Mouse (Mus musculus): ENCODE results near the gene Timm10b. TPM values are rescaled to one million over a fixed set of nuclear protein-coding genes. Genes with fewer than 3 reads are reported as not detected.

Timm10b gene
- total and polyA plus RNA-seq, 3 experiments, result 70.8 to 92.9 (median 78.5) TPM

DNA sequence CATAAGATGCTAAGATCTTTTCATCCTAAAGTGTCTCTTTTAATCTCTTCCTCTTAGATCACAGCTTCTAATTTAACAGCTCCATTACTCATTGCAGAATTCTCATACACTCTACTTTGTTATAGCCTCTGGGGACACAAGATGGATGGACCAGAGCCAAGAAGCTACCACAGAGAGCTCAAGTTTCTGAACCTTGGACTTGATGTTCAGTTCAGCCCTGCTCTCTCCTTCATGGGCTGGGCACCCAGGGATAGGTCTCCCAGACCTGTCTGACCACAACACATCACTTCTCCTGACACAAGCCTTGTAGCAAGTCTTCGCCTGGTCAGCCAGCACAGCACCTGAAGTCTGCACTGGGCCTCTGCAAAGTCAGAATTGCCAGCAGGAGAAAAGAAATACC is 25.5 kb upstream of the Timm10b start:
- no peaks in the 10 kb centered on the region for H3K79me2 ChIP-seq (replicated peaks; ENCODE audit: control insufficient read depth, insufficient read depth, low read length)
- DNase-seq, result no peak
- WGBS, result 91% methylated on average over 1 of the region's 1 CpGs
- H3K4me1 ChIP-seq (ENCODE audit: control insufficient read depth, insufficient read depth, low read length), result peaks cover 3% of the 10 kb centered on the region
- intact Hi-C loops (cut with DNase I), result no loop called here
- H3K27ac ChIP-seq, result no peak overlapping the region
- H3K36me3 ChIP-seq (ENCODE audit: control insufficient read depth, insufficient read depth, low read length), result peaks cover 5% of the 10 kb centered on the region
- TF ChIP-seq EP300 (IDR thresholded peaks at IDR 0.05; ENCODE audit: insufficient read depth, low read depth, low read length), result no peak
- no peak for TF ChIP-seq POLR2A (IDR thresholded peaks at IDR 0.05; ENCODE audit: insufficient read depth, low read depth, low read length)
- no peak for TF ChIP-seq CTCF (IDR thresholded peaks at IDR 0.05)
- no peaks in the 10 kb centered on the region for H3K27me3 ChIP-seq (ENCODE audit: control insufficient read depth, insufficient read depth, low read length)
- no peak overlapping the region for H3K9ac ChIP-seq (ENCODE audit: low read depth, low read length)
- H3K4me3 ChIP-seq, result no peak overlapping the region

GRCm38 (mm10) chr7:105615720-105616119 is 24.1 kb upstream of the Timm10b start:
- TF ChIP-seq EP300 (IDR thresholded peaks at IDR 0.05; ENCODE audit: insufficient read depth, low read depth, low read length), result no peak
- TF ChIP-seq CTCF (IDR thresholded peaks at IDR 0.05), result no peak

DNA sequence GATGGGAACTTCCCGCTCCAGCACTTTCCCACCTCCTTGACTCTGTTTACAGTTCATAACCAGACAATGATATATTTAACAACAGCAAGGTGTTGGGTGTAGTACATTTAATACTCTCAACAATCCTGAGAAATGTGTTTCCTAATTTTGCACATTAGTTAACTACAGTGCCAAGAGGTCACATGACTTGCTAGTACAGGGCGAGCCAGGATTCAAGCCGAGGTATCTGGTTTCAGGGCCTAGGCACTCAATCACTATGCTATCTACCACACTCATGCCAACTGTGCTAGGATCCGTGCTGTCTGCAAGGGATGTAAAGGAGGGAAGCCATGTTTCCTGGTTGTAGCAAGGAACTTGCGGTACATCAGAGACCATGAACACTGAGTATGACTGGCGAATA is 23.3 kb upstream of the Timm10b start:
- Histone ChIP-seq H3K27me3 (ENCODE audit: control insufficient read depth, insufficient read depth, low read length) (no peaks in the 10 kb centered on the region), H3K4me1 (ENCODE audit: control insufficient read depth, insufficient read depth, low read length) (peaks cover 3% of the 10 kb centered on the region), H3K79me2 (replicated peaks; ENCODE audit: control insufficient read depth, insufficient read depth, low read length) (no peaks in the 10 kb centered on the region), H3K36me3 (ENCODE audit: control insufficient read depth, insufficient read depth, low read length) (peaks cover 5% of the 10 kb centered on the region), H3K27ac (no peak overlapping the region), H3K4me3 (no peak overlapping the region), H3K9ac (ENCODE audit: low read depth, low read length) (no peak overlapping the region)
- DNase-seq, result no peak
- TF ChIP-seq EP300 (IDR thresholded peaks at IDR 0.05; ENCODE audit: insufficient read depth, low read depth, low read length) (no peak), POLR2A (IDR thresholded peaks at IDR 0.05; ENCODE audit: insufficient read depth, low read depth, low read length) (no peak), CTCF (IDR thresholded peaks at IDR 0.05) (no peak)
- intact Hi-C loops (cut with DNase I), result no loop called here
- WGBS, result 54% methylated on average over 6 of the region's 6 CpGs

More at GRCm38 (mm10) chr7:105615720-105616119, 24.1 kb upstream of the Timm10b start:
- H3K36me3 ChIP-seq (ENCODE audit: control insufficient read depth, insufficient read depth, low read length), result peaks cover 5% of the 10 kb centered on the region
- WGBS, result 31% methylated on average over 1 of the region's 1 CpGs
- no peak overlapping the region for H3K9ac ChIP-seq (ENCODE audit: low read depth, low read length)
- H3K79me2 ChIP-seq (replicated peaks; ENCODE audit: control insufficient read depth, insufficient read depth, low read length), result no peaks in the 10 kb centered on the region
- DNase-seq, result no peak
- intact Hi-C loops (cut with DNase I), result no loop called here
- no peak overlapping the region for H3K4me3 ChIP-seq
- peaks cover 3% of the 10 kb centered on the region for H3K4me1 ChIP-seq (ENCODE audit: control insufficient read depth, insufficient read depth, low read length)
- H3K27me3 ChIP-seq (ENCODE audit: control insufficient read depth, insufficient read depth, low read length), result no peaks in the 10 kb centered on the region
- no peak overlapping the region for H3K27ac ChIP-seq

DNA sequence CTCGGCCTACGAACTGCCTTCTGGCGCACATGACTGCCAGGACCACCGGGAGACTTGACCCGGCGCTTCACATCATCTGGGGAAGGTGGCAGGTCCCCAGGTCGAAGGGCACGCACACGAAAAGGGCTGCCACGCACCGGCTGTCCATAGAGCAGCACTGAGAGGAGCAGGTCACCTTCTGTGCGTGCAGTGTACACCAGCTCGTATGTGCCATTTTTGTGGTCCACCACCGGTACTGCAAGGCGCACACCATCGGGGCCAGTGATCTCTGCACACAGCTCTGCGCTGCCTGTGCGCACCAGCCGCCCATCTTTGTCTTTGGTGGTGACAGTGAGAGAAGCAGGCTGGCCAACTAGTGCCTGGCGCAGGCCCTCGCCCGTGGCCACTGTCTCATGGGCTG is 22.0 kb upstream of the Timm10b start:
- TF ChIP-seq POLR2A (IDR thresholded peaks at IDR 0.05; ENCODE audit: insufficient read depth, low read depth, low read length), result no peak
- no peak for TF ChIP-seq CTCF (IDR thresholded peaks at IDR 0.05)
- TF ChIP-seq EP300 (IDR thresholded peaks at IDR 0.05; ENCODE audit: insufficient read depth, low read depth, low read length), result no peak
- Histone ChIP-seq H3K9ac (ENCODE audit: low read depth, low read length) (no peak overlapping the region), H3K27ac (no peak overlapping the region), H3K4me3 (no peak overlapping the region), H3K36me3 (ENCODE audit: control insufficient read depth, insufficient read depth, low read length) (peaks cover 5% of the 10 kb centered on the region), H3K27me3 (ENCODE audit: control insufficient read depth, insufficient read depth, low read length) (no peaks in the 10 kb centered on the region), H3K4me1 (ENCODE audit: control insufficient read depth, insufficient read depth, low read length) (peaks cover 3% of the 10 kb centered on the region), H3K79me2 (replicated peaks; ENCODE audit: control insufficient read depth, insufficient read depth, low read length) (no peaks in the 10 kb centered on the region)
- intact Hi-C loops (cut with DNase I), result no loop called here
- DNase-seq, result no peak
- 96% methylated on average over 22 of the region's 22 CpGs for WGBS

DNA sequence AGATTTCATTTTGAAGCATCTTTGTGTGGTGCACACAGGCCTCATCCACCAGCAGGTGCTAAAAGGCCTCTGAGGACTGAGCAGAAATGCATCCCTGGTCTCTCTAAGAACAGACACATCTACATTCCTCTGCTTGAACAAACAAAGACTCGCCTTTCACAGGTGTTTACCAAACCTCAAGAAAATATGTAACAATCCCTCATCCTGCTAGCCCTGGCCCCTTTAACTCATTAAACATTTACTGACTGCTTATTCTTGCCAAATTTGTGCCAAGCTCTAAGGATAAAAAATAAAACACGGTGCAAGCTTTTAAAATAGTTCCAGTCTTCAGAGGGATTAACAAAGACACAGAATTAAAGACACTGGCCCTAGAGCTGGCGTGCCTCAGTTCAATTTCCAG is 20.2 kb upstream of the Timm10b start:
- no peak overlapping the region for H3K9ac ChIP-seq (ENCODE audit: low read depth, low read length)
- no peaks in the 10 kb centered on the region for H3K27me3 ChIP-seq (ENCODE audit: control insufficient read depth, insufficient read depth, low read length)
- TF ChIP-seq CTCF (IDR thresholded peaks at IDR 0.05) (no peak), POLR2A (IDR thresholded peaks at IDR 0.05; ENCODE audit: insufficient read depth, low read depth, low read length) (no peak)
- H3K36me3 ChIP-seq (ENCODE audit: control insufficient read depth, insufficient read depth, low read length), result peaks cover 5% of the 10 kb centered on the region
- no peak overlapping the region for H3K4me3 ChIP-seq
- H3K79me2 ChIP-seq (replicated peaks; ENCODE audit: control insufficient read depth, insufficient read depth, low read length), result no peaks in the 10 kb centered on the region
- peaks cover 3% of the 10 kb centered on the region for H3K4me1 ChIP-seq (ENCODE audit: control insufficient read depth, insufficient read depth, low read length)
- intact Hi-C loops (cut with DNase I), result no loop called here
- DNase-seq, result no peak
- no peak overlapping the region for H3K27ac ChIP-seq
- WGBS, result 91% methylated on average over 3 of the region's 3 CpGs

DNA sequence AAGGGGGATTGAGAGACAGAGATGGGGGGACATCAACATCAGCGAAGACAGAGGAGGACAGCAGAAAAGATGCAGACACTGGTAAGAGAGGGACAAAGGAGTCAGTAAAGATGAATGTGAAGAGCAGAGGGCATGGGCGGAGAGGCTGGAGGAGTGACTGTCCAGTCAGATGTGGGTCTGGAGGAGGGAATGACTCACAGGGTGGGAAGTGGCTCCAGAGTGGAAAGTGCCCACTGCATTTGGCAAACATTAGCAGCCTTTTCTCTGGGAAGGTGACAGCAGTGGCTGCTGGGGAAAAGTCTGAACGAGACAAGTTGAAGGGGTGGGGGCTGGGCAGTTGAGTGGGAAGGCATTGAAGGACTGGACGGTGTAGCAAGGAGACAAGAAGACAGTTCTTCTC is 18.8 kb upstream of the Timm10b start:
- DNase-seq, result no peak
- TF ChIP-seq CTCF (IDR thresholded peaks at IDR 0.05), result no peak
- no peak for TF ChIP-seq EP300 (IDR thresholded peaks at IDR 0.05; ENCODE audit: insufficient read depth, low read depth, low read length)
- Histone ChIP-seq H3K27ac (no peak overlapping the region), H3K27me3 (ENCODE audit: control insufficient read depth, insufficient read depth, low read length) (no peaks in the 10 kb centered on the region), H3K79me2 (replicated peaks; ENCODE audit: control insufficient read depth, insufficient read depth, low read length) (no peaks in the 10 kb centered on the region), H3K4me3 (no peak overlapping the region), H3K4me1 (ENCODE audit: control insufficient read depth, insufficient read depth, low read length) (peaks cover 3% of the 10 kb centered on the region), H3K36me3 (ENCODE audit: control insufficient read depth, insufficient read depth, low read length) (peaks cover 4% of the 10 kb centered on the region), H3K9ac (ENCODE audit: low read depth, low read length) (no peak overlapping the region)
- intact Hi-C loops (cut with DNase I), result no loop called here
- 76% methylated on average over 4 of the region's 4 CpGs for WGBS
